Mouse (Mus musculus) layer of hippocampus, adult 9-11 months (tissue): ENCODE measurements at regions not wholly inside any gene's neighbourhood (a gene's known extent, or its start where the extent isn't known, plus 50 kb on each side); places are given as distances from the start of the nearest gene placed in this dataset.

Source experiments
- DNase-seq: peaks from one replicate; pipeline ENCODE4 v3.0.0; 2022

DNA sequence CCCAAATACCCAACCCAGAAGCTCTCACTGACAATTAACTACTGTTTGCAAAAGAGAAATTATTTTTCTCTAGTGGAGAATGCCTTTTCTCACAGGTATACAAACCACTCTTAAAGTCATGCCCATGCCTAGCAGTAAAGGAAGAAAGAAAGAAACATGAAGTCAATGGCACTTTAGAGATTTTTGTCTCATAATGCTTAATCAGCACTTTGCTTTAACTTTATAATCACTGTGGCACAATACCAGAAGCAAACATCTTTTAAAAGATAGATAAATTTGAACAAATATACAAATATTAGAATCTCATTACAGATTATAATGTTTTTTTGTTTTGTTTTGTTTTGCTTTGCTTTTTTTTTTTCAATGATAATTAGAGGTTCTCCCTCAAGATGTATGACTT lies 270.6 kb upstream of the 1700009N14Rik start:
- no peak for DNase-seq

GRCm38 (mm10) chr4:39185680-39186079 lies 264.4 kb upstream of the 1700009N14Rik start:
- no peak for DNase-seq

DNA sequence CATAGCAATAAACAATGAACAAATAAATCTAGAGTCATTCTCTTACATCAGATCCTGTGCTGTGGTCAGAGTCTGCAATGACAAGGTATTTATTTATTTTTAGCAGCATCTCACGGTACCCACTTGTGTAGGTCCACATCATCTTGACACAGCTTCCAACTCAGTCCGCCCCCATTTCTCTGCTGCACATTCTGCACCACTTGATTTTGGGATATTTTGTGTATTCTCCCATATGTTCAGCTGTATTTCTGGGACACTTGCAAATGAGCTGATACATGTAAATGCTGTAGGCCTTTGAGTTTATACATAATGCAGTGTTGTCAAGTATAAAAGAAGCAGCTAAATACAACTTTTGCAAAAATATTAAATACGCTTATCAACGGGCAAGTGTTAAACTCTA lies 250.9 kb upstream of the 1700009N14Rik start:
- DNase-seq, result peak; percentile 37

DNA sequence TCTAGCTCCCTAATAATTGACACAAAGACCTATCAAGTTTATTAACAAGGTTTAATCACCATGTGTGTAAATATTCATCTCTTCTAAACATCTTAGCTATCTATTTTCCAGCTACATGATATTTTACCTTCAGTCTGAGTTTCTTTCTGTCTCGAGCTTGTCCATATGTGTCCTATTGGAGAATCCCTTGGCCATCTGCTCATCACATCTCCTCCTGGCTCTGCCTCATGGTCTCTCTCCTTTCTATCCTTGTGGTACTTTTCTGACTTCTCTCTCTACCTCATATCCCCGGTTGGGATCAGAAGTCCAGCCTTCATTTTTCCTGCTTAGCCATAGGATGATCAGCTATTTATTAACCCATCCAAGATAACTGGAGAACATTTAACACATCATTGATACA lies 239.5 kb upstream of the 1700009N14Rik start:
- DNase-seq, result peak; percentile 6
